Mouse (Mus musculus) embryonic facial prominence, embryonic 15.5 days (tissue): ENCODE data around the gene Arhgef25. TPM values are rescaled to one million over a fixed set of nuclear protein-coding genes. Genes with fewer than 3 reads are reported as not detected.
"Not testable (repeated sequence)": the region's sequence is repeated elsewhere in the genome, so short reads cannot be mapped to it uniquely, and the experiment has no call there.

Source experiments
- ATAC-seq: fragments of 200-750 bp; cut with Nextera tagmentation; 2 replicates; pipeline ENCODE4 v1.8.0; 2017; ENCODE audit warnings: low read depth, moderate TSS enrichment; ENCODE audit not compliant: insufficient number of reproducible peaks, low FRiP score, low TSS enrichment
- H3K27ac ChIP-seq: fragments of 300-500 bp; sonication (generic); replicated peaks from 2 replicates; pipeline ENCODE4 v1.5.1; 2015; ENCODE audit warnings: mild to moderate bottlenecking, inconsistent platforms
- H3K27me3 ChIP-seq: fragments of 300-500 bp; sonication (generic); 2 replicates; pipeline ENCODE4 v1.6.1; 2015; ENCODE audit warnings: inconsistent platforms
- H3K36me3 ChIP-seq: fragments of 300-500 bp; sonication (generic); 2 replicates; pipeline ENCODE4 v1.6.1; 2015; ENCODE audit warnings: mild to moderate bottlenecking, inconsistent platforms
- H3K4me1 ChIP-seq: fragments of 300-500 bp; sonication (generic); 2 replicates; pipeline ENCODE4 v1.6.1; 2015; ENCODE audit warnings: inconsistent platforms
- H3K4me2 ChIP-seq: fragments of 300-500 bp; sonication (generic); replicated peaks from 2 replicates; pipeline ENCODE4 v1.6.1; 2015; ENCODE audit warnings: mild to moderate bottlenecking, inconsistent platforms
- H3K4me3 ChIP-seq: fragments of 300-500 bp; sonication (generic); replicated peaks from 2 replicates; pipeline ENCODE4 v1.5.1; 2015; ENCODE audit warnings: mild to moderate bottlenecking, inconsistent platforms
- H3K9ac ChIP-seq: fragments of 300-500 bp; sonication (generic); 2 replicates; pipeline ENCODE4 v1.6.1; 2015; ENCODE audit warnings: inconsistent platforms
- H3K9me3 ChIP-seq: fragments of 300-500 bp; sonication (generic); replicated peaks from 2 replicates; pipeline ENCODE4 v1.6.1; 2016; ENCODE audit warnings: inconsistent platforms
- WGBS: fragments of 180-500 bp; shearing (Covaris S2); methylation state at CpG from one replicate; pipeline ENCODE4 v1.1.7; 2015; 5-methylcytosine and 5-hydroxymethylcytosine counted together
- polyA plus RNA-seq: library from polyadenylated mRNA; unstranded; fragments of >200 nt; fragmentation: Nextera tagmentation; extraction: Ambion mirVana; gene quantifications from 2 replicates; pipeline ENCODE4 v1.2.1, GENCODE M21; 2015

The Arhgef25 gene
- polyA plus RNA-seq, 1 experiment from 2014 or later, result 116 TPM

GRCm38 (mm10) chr10:127135118-127135836 lies 54.6 kb downstream of the Arhgef25 start:
- Histone ChIP-seq H3K36me3 (no peaks in the 10 kb centered on the region), H3K4me3 (no peak overlapping the region), H3K9ac (no peak overlapping the region), H3K4me2 (no peak overlapping the region), H3K4me1 (peaks cover 8% of the 10 kb centered on the region; the same call in 1 of the 2 replicates), H3K27me3 (no peaks in the 10 kb centered on the region), H3K9me3 (no peaks in the 10 kb centered on the region), H3K27ac (0 out of 2 replicates have a peak overlapping the region, but pooled peaks have one; percentile 48)
- ATAC-seq, result no peak
- WGBS, result 28% methylated on average over 8 of the region's 8 CpGs

GRCm38 (mm10) chr10:127134394-127135035 lies 55.4 kb downstream of the Arhgef25 start:
- H3K4me2 ChIP-seq, H3K9ac ChIP-seq, H3K4me1 ChIP-seq, H3K27ac ChIP-seq, H3K9me3 ChIP-seq, H3K4me3 ChIP-seq, H3K27me3 ChIP-seq, ATAC-seq, H3K36me3 ChIP-seq: not testable (repeated sequence)
- WGBS, result 78% methylated on average over 3 of the region's 3 CpGs

Other genes with a start within 250 kb of the Arhgef25 start
- 92.5 and 93.9 TPM in 2 replicates for gene Ctdsp2, start 211.4 kb downstream of the Arhgef25 start, polyA plus RNA-seq
- 1.6 and 1.8 TPM in 2 replicates for gene Avil, start 189.4 kb downstream of the Arhgef25 start, polyA plus RNA-seq
- 68.8 and 75.4 TPM in 2 replicates for gene Tsfm, start 159.2 kb downstream of the Arhgef25 start, polyA plus RNA-seq
- gene Mettl1, start 148.7 kb downstream of the Arhgef25 start, polyA plus RNA-seq, result 55.2 and 61.7 TPM in 2 replicates
- gene Eef1akmt3, start 148.6 kb downstream of the Arhgef25 start, polyA plus RNA-seq, result 1.3 TPM in 2 replicates
- 0.13 and 0.41 TPM in 2 replicates for gene Cyp27b1, start 141.8 kb downstream of the Arhgef25 start, polyA plus RNA-seq
- 1.8 and 2.4 TPM in 2 replicates for gene March9, start 129.9 kb downstream of the Arhgef25 start, polyA plus RNA-seq
- gene Cdk4, start 126.5 kb downstream of the Arhgef25 start, polyA plus RNA-seq, result 1,372 and 1,398 TPM in 2 replicates
- gene Tspan31, start 119.8 kb downstream of the Arhgef25 start, polyA plus RNA-seq, result 175 and 177 TPM in 2 replicates
- gene Agap2, start 114.8 kb downstream of the Arhgef25 start, polyA plus RNA-seq, result 0.45 and 0.49 TPM in 2 replicates
- gene Os9, start 69.0 kb downstream of the Arhgef25 start, polyA plus RNA-seq, result 101 TPM in 2 replicates
- gene B4galnt1, start 24.9 kb downstream of the Arhgef25 start, polyA plus RNA-seq, result 11.0 and 12.7 TPM in 2 replicates
- gene Slc26a10, start 9.4 kb downstream of the Arhgef25 start, polyA plus RNA-seq, result 1.6 and 1.9 TPM in 2 replicates
- 152 and 179 TPM in 2 replicates for gene Dtx3, start 5.6 kb upstream of the Arhgef25 start, polyA plus RNA-seq
- gene Pip4k2c, start 21.5 kb upstream of the Arhgef25 start, polyA plus RNA-seq, result 31.0 and 31.3 TPM in 2 replicates
- 6.9 and 7.6 TPM in 2 replicates for gene Kif5a, start 73.3 kb upstream of the Arhgef25 start, polyA plus RNA-seq
- 206 and 212 TPM in 2 replicates for gene Dctn2, start 76.3 kb upstream of the Arhgef25 start, polyA plus RNA-seq
- 19.6 and 20.8 TPM in 2 replicates for gene Mbd6, start 98.9 kb upstream of the Arhgef25 start, polyA plus RNA-seq
- gene Mars, start 121.7 kb upstream of the Arhgef25 start, polyA plus RNA-seq, result 101 and 105 TPM in 2 replicates
- gene Arhgap9, start 131.9 kb upstream of the Arhgef25 start, polyA plus RNA-seq, result 5.1 and 5.2 TPM in 2 replicates
- gene Gli1, start 151.9 kb upstream of the Arhgef25 start, polyA plus RNA-seq, result 15.7 and 16.1 TPM in 2 replicates
- gene Inhbe, start 164.3 kb upstream of the Arhgef25 start, polyA plus RNA-seq, result 0.05 and 0.07 TPM in 2 replicates
- gene Inhbc, start 180.3 kb upstream of the Arhgef25 start, polyA plus RNA-seq, result 0.12 TPM in 1 of 2 replicates, not detected in the other
- gene R3hdm2, start 190.2 kb upstream of the Arhgef25 start, polyA plus RNA-seq, result 40.0 and 40.1 TPM in 2 replicates